Comparison of ENCODE assay signal across 26 mouse cellular contexts in genomic region chr10:53746039-53746438, GRCm38 (mm10). TPM values are rescaled to one million over a fixed set of nuclear protein-coding genes. Genes with fewer than 3 reads are reported as not detected.
"Had no signal": no experiment of that assay in that cellular context is flagged by ENCODE, and none has a peak within 500 bp of the region (broad histone marks: within the 10 kb centered on the region; RNA-seq: fewer than 3 reads in every experiment).

No protein-coding gene starts in this region.

- H3K4me1 ChIP-seq: intestine, embryonic 15.5 days had no signal

- H3K27ac ChIP-seq: gastrocnemius, adult 2 months; heart, embryonic 13.5 days; heart, embryonic 15.5 days; hindbrain, embryonic 10.5 days; hindbrain, embryonic 12.5 days; hindbrain, embryonic 14.5 days; intestine, embryonic 15.5 days; layer of hippocampus, adult 2 months; left cerebral cortex, adult 2 months; limb, embryonic 10.5 days; limb, embryonic 12.5 days had no signal

- H3K9ac ChIP-seq: heart, embryonic 13.5 days; heart, embryonic 15.5 days; hindbrain, embryonic 12.5 days; hindbrain, embryonic 14.5 days; intestine, embryonic 15.5 days; limb, embryonic 12.5 days had no signal

- ATAC-seq: hindbrain, embryonic 16.5 days; inflammation-experienced regulatory T-cells, adult 6 months; intestine, embryonic 15.5 days; intestine, postnatal 0 days had no signal

- DNase-seq: gastrocnemius, adult 2 months; gastrocnemius, postnatal 10 days; gastrocnemius, postnatal 25 days; heart, adult 18-20 months; heart, postnatal 10 days; heart, postnatal 4 days; kidney, adult 18-20 months; kidney, adult 8-10 months; kidney, postnatal 10 days; kidney, postnatal 25 days; kidney, postnatal 4 days; liver had no signal

- H3K9me3 ChIP-seq: heart, embryonic 13.5 days; heart, embryonic 15.5 days; hindbrain, embryonic 10.5 days; hindbrain, embryonic 12.5 days; intestine, embryonic 15.5 days; limb, embryonic 10.5 days; limb, embryonic 12.5 days had no signal

- H3K4me2 ChIP-seq: heart, embryonic 11.5 days; heart, embryonic 13.5 days; heart, embryonic 15.5 days; hindbrain, embryonic 12.5 days; hindbrain, embryonic 14.5 days; intestine, embryonic 15.5 days; limb, embryonic 12.5 days had no signal

- H3K27me3 ChIP-seq: hindbrain, embryonic 12.5 days had no signal

- H3K36me3 ChIP-seq: heart, embryonic 13.5 days; heart, embryonic 15.5 days; hindbrain, embryonic 10.5 days; hindbrain, embryonic 12.5 days; intestine, embryonic 15.5 days; limb, embryonic 10.5 days; limb, embryonic 12.5 days had no signal

- H3K4me3 ChIP-seq: gastrocnemius, adult 2 months; heart, embryonic 13.5 days; heart, embryonic 15.5 days; hindbrain, embryonic 10.5 days; hindbrain, embryonic 12.5 days; intestine, embryonic 15.5 days; layer of hippocampus, adult 2 months; left cerebral cortex, adult 2 months; limb, embryonic 10.5 days; limb, embryonic 12.5 days had no signal

RNA-seq across cellular contexts. Expression of gene Fam184a, which starts 4.9 kb away (rescaled TPM):
- polyA plus RNA-seq: inflammation-experienced regulatory T-cells, adult 6 months had no signal
